Mouse (Mus musculus) leukemia stem cell, adult 10-12 weeks (primary cell): ENCODE measurements around the gene Lca5. TPM values are rescaled to one million over a fixed set of nuclear protein-coding genes. Genes with fewer than 3 reads are reported as not detected.

Experiments used
- polyA plus RNA-seq: library from polyadenylated mRNA; stranded (reverse); fragments of >175 nt; gene quantifications from 2 replicates; pipeline ENCODE4 v1.2.3, GENCODE M21; 2012; ENCODE audit warnings: low replicate concordance

Gene Lca5
- polyA plus RNA-seq: 0.49 and 1.1 TPM in 2 replicates

DNA sequence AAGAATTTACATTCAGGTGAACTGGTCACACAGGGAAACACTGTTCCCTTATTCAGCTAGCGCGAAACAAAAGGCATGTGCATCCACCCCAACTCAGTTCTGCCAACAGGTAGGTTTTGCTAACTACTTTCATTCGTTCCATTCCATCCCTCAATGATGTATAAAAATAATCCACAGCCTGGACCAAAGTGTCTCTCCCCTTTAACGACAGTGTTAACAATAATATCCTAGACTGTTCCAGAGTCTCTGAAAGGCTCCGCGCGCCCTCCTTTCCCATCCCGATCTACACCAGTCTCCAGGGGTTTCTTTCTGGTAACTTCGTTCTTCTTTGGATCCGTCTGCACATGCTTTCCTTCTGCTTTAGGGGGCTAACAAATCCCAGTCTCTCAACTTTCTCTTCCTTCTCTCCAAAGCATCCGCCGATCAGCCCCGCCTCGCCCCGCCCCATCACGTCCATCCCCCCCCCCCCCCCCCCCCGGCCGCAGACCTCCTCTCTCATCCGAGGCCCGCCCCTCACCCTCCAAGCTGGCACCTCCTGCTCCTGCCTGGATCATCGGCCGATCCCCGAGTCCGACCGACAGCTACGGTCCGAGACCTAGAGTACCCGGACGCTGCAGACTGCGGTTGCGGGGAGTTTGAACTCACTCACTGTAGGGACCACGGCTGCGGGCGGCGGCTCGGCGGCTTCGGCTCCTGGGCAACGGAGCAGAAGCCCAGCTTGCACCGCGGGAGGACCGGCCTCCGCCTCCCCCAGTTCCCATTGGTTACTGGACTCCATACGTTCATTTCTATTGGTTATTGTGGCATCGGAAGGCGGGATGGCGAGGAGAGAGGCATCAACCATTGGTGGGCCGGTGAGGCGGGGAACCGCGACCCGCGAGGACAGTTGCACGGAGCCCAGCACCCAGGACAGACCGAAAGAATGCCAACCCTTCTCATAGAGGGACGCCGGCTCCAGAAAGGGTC is at the start of gene Lca5:
TSS of gene Lca5 (minus strand) at position 736 of the 966 bp plus-strand sequence.

Other genes starting within 250 kb of the Lca5 start
- 0.33 TPM in 1 of 2 replicates, not detected in the other for gene Sh3bgrl2, start 107.2 kb upstream of the Lca5 start, polyA plus RNA-seq